Mouse (Mus musculus) intestine, postnatal 0 days (tissue): ENCODE measurements around the gene E2f4. TPM values are rescaled to one million over a fixed set of nuclear protein-coding genes. Genes with fewer than 3 reads are reported as not detected.
"Not testable (repeated sequence)": the region's sequence is repeated elsewhere in the genome, so short reads cannot be mapped to it uniquely, and the experiment has no call there.

ENCODE experiments used
- ATAC-seq: fragments of 200-750 bp; cut with Nextera tagmentation; 2 replicates; pipeline ENCODE4 v1.8.0; 2017; ENCODE audit warnings: mild to moderate bottlenecking, moderate TSS enrichment, moderate library complexity
- H3K27ac ChIP-seq: fragments of 300-500 bp; sonication (generic); 2 replicates; pipeline ENCODE4 v1.5.1; 2014; ENCODE audit warnings: mild to moderate bottlenecking, low read depth, low read length, moderate library complexity
- H3K27me3 ChIP-seq: fragments of 300-500 bp; sonication (generic); replicated peaks from 2 replicates; pipeline ENCODE4 v1.6.1; 2014; ENCODE audit warnings: low read length, mixed read lengths; ENCODE audit not compliant: control insufficient read depth, insufficient read depth
- H3K36me3 ChIP-seq: fragments of 300-500 bp; sonication (generic); 2 replicates; pipeline ENCODE4 v1.6.1; 2014; ENCODE audit warnings: mild to moderate bottlenecking, moderate library complexity; ENCODE audit not compliant: control insufficient read depth, insufficient read depth
- H3K4me1 ChIP-seq: fragments of 300-500 bp; sonication (generic); replicated peaks from 2 replicates; pipeline ENCODE4 v1.6.1; 2014; ENCODE audit warnings: antibody characterized with exemption, low read length, mixed read lengths; ENCODE audit not compliant: control insufficient read depth, insufficient read depth
- H3K4me2 ChIP-seq: fragments of 300-500 bp; sonication (generic); replicated peaks from 2 replicates; pipeline ENCODE4 v1.6.1; 2014; ENCODE audit warnings: low read depth, mild to moderate bottlenecking, moderate library complexity
- H3K4me3 ChIP-seq: fragments of 300-500 bp; sonication (generic); 2 replicates; pipeline ENCODE4 v1.5.1; 2014; ENCODE audit warnings: low read depth, low read length
- H3K9ac ChIP-seq: fragments of 300-500 bp; sonication (generic); 2 replicates; pipeline ENCODE4 v1.6.1; 2014; ENCODE audit warnings: mild to moderate bottlenecking, low read depth, low read length
- H3K9me3 ChIP-seq: fragments of 300-500 bp; sonication (generic); 2 replicates; pipeline ENCODE4 v1.6.1; 2016; ENCODE audit warnings: mixed run types; ENCODE audit not compliant: control insufficient read depth
- CTCF ChIP-seq: sonication (generic); IDR thresholded peaks from 2 replicates; pipeline ENCODE4 v1.5.1; 2016; ENCODE audit warnings: low read depth, mild to moderate bottlenecking, control low read depth, antibody characterized with exemption, moderate library complexity
- WGBS: fragments of 180-500 bp; shearing (Covaris S2); extraction: QIAGEN DNeasy Blood & Tissue Kit; methylation state at CpG from one replicate; pipeline ENCODE4 v1.1.7; 2014; 5-methylcytosine and 5-hydroxymethylcytosine counted together
- polyA plus RNA-seq: library from polyadenylated mRNA; unstranded; fragments of >200 nt; fragmentation: Nextera tagmentation; extraction: Ambion mirVana; gene quantifications from 2 replicates; pipeline ENCODE4 v1.2.1, GENCODE M21; 2015

The E2f4 gene
- polyA plus RNA-seq, 1 experiment from 2014 or later, result 42.0 TPM

GRCm38 (mm10) chr8:105290554-105291314 is 6.7 kb upstream of the E2f4 start:
- peak overlapping the region; percentile 88 for H3K4me2 ChIP-seq
- peak overlapping the region; percentile 64 for H3K4me3 ChIP-seq
- ATAC-seq, result no peak
- H3K36me3 ChIP-seq, result no peaks in the 10 kb centered on the region
- no peaks in the 10 kb centered on the region for H3K9me3 ChIP-seq
- H3K27ac ChIP-seq, result no peak overlapping the region
- peak; percentile 97 for TF ChIP-seq CTCF
- peaks cover 12% of the 10 kb centered on the region for H3K27me3 ChIP-seq
- H3K9ac ChIP-seq, result no peak overlapping the region
- WGBS, result 11% methylated on average over 31 of the region's 31 CpGs
- H3K4me1 ChIP-seq, result peaks cover 13% of the 10 kb centered on the region; the same call in 1 of the 2 replicates

GRCm38 (mm10) chr8:105291364-105291763 is 6.1 kb upstream of the E2f4 start:
- H3K4me3 ChIP-seq, H3K9ac ChIP-seq, ATAC-seq, H3K27ac ChIP-seq, H3K9me3 ChIP-seq, H3K4me2 ChIP-seq, H3K36me3 ChIP-seq: not testable (repeated sequence)
- Histone ChIP-seq H3K4me1 (peaks cover 13% of the 10 kb centered on the region; the same call in 1 of the 2 replicates), H3K27me3 (peaks cover 12% of the 10 kb centered on the region)
- 77% methylated on average over 8 of the region's 8 CpGs for WGBS

GRCm38 (mm10) chr8:105291802-105292201 is 5.7 kb upstream of the E2f4 start:
- not testable (repeated sequence) for H3K36me3 ChIP-seq, H3K9ac ChIP-seq, H3K4me2 ChIP-seq, ATAC-seq, H3K9me3 ChIP-seq, H3K4me3 ChIP-seq, H3K27ac ChIP-seq
- peaks cover 12% of the 10 kb centered on the region for H3K27me3 ChIP-seq
- peaks cover 13% of the 10 kb centered on the region; the same call in 1 of the 2 replicates for H3K4me1 ChIP-seq
- peak; percentile 39; the same call in 1 of the 2 replicates for TF ChIP-seq CTCF
- 68% methylated on average over 3 of the region's 3 CpGs for WGBS

- Histone ChIP-seq H3K9me3 (no peaks in the 10 kb centered on the region), H3K9ac (no peak overlapping the region), H3K4me2 (no peak overlapping the region), H3K27ac (no peak overlapping the region), H3K4me1 (peaks cover 13% of the 10 kb centered on the region), H3K27me3 (peaks cover 12% of the 10 kb centered on the region), H3K4me3 (no peak overlapping the region), H3K36me3 (no peaks in the 10 kb centered on the region)
- ATAC-seq, result no peak
- 78% methylated on average over 7 of the region's 7 CpGs for WGBS
- no peak for TF ChIP-seq CTCF
Measured at GRCm38 (mm10) chr8:105292471-105292870, 5.0 kb upstream of the E2f4 start.

GRCm38 (mm10) chr8:105293405-105293804 is 4.1 kb upstream of the E2f4 start:
- ATAC-seq, result no peak
- no peak for TF ChIP-seq CTCF
- peaks cover 13% of the 10 kb centered on the region for H3K4me1 ChIP-seq
- H3K4me3 ChIP-seq, result no peak overlapping the region
- peaks cover 12% of the 10 kb centered on the region for H3K27me3 ChIP-seq
- no peak overlapping the region for H3K9ac ChIP-seq
- H3K4me2 ChIP-seq, result no peak overlapping the region
- WGBS, result 76% methylated on average over 19 of the region's 19 CpGs
- no peaks in the 10 kb centered on the region for H3K9me3 ChIP-seq
- no peaks in the 10 kb centered on the region for H3K36me3 ChIP-seq
- H3K27ac ChIP-seq, result no peak overlapping the region

- H3K27ac ChIP-seq, result no peak overlapping the region
- peak overlapping the region; percentile 33; the same call in 1 of the 2 replicates for H3K4me2 ChIP-seq
- H3K4me3 ChIP-seq, result no peak overlapping the region
- ATAC-seq, result no peak
- H3K4me1 ChIP-seq, result peaks cover 12% of the 10 kb centered on the region
- TF ChIP-seq CTCF, result no peak
- H3K36me3 ChIP-seq, result no peaks in the 10 kb centered on the region
- no peaks in the 10 kb centered on the region for H3K9me3 ChIP-seq
- H3K27me3 ChIP-seq, result peaks cover 11% of the 10 kb centered on the region
- no peak overlapping the region for H3K9ac ChIP-seq
- WGBS, result 67% methylated on average over 9 of the region's 9 CpGs
Measured at GRCm38 (mm10) chr8:105294776-105295175, 2.7 kb upstream of the E2f4 start.
